Mouse (Mus musculus): ENCODE measurements around the gene Rab31. TPM values are rescaled to one million over a fixed set of nuclear protein-coding genes. Genes with fewer than 3 reads are reported as not detected.

Gene Rab31
- polyA plus RNA-seq, 1 experiment from 2014 or later: 6.9 TPM

GRCm38 (mm10) chr17:65774439-65774838, 1.9 kb upstream of the Rab31 start:
- Histone ChIP-seq H3K9me3 (replicated peaks; ENCODE audit: control insufficient read depth, low read length) (no peaks in the 10 kb centered on the region), H3K4me1 (ENCODE audit: control insufficient read depth, low read depth, low read length) (peaks cover 4% of the 10 kb centered on the region), H3K36me3 (ENCODE audit: control insufficient read depth, insufficient read depth) (no peaks in the 10 kb centered on the region), H3K27ac (ENCODE audit: low read length) (no peak overlapping the region), H3K4me2 (ENCODE audit: low read depth, low read length) (no peak overlapping the region), H3K4me3 (ENCODE audit: low read depth, low read length) (no peak overlapping the region), H3K27me3 (ENCODE audit: control insufficient read depth, insufficient read depth, low read depth, low read length) (peaks cover 29% of the 10 kb centered on the region), H3K9ac (ENCODE audit: low read depth, low read length) (no peak overlapping the region)
- 36% methylated on average over 7 of the region's 7 CpGs for WGBS (ENCODE audit: insufficient replicate concordance)
- no peak for ATAC-seq (ENCODE audit: low read depth)

DNA sequence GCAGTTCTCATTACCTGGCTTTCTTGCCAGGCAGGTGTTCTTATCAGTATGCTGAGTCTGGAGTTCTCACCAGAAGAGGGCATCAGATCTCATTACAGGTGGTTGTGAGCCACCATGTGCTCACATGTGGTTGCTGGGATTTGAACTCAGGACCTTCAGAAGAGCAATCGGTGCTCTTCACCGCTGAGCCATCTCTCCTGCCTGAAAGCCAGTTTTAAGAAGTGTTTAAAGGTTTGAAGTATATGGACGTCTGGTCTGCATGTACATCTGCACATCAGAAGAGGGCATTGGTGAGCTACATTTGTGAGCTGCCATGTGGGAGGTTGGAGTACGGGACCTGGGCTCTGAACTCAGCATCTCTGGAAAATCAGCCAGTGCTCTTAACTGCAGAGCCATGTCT, 1.1 kb upstream of the Rab31 start:
- WGBS (ENCODE audit: insufficient replicate concordance): 58% methylated on average over 4 of the region's 4 CpGs
- Histone ChIP-seq H3K4me3 (ENCODE audit: low read depth, low read length) (no peak overlapping the region), H3K4me1 (ENCODE audit: control insufficient read depth, low read depth, low read length) (peaks cover 4% of the 10 kb centered on the region), H3K9me3 (replicated peaks; ENCODE audit: control insufficient read depth, low read length) (no peaks in the 10 kb centered on the region), H3K4me2 (ENCODE audit: low read depth, low read length) (no peak overlapping the region), H3K27ac (ENCODE audit: low read length) (no peak overlapping the region), H3K9ac (ENCODE audit: low read depth, low read length) (no peak overlapping the region), H3K27me3 (ENCODE audit: control insufficient read depth, insufficient read depth, low read depth, low read length) (peaks cover 29% of the 10 kb centered on the region), H3K36me3 (ENCODE audit: control insufficient read depth, insufficient read depth) (no peaks in the 10 kb centered on the region)
- no peak for ATAC-seq (ENCODE audit: low read depth)

GRCm38 (mm10) chr17:65770982-65771915, 1.3 kb downstream of the Rab31 start:
- 20% methylated on average over 17 of the region's 17 CpGs for WGBS (ENCODE audit: insufficient replicate concordance)
- peak overlapping the region; percentile 75 for H3K4me2 ChIP-seq (ENCODE audit: low read depth, low read length)

DNA sequence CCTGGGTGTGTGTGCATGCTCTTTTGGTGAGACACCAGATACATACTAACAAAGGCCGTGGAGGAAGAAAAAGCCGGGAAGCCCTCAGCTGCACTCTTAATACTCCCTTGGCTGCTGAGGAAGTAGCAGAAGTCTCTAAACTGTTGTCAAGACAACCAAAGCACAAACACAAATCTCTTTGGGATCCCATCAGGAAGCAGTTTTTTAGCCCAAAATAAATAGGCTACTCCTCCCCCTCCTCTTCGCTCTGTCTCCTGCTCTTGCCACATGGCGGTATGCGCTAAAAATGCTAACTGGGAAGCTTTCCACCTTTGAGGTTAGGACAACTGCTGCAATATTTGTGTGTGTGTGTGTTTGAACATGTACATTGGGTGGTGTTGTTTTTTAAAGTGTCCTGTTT, 4.1 kb downstream of the Rab31 start:
- no peaks in the 10 kb centered on the region for H3K9me3 ChIP-seq (replicated peaks; ENCODE audit: control insufficient read depth, low read length)
- H3K4me2 ChIP-seq (ENCODE audit: low read depth, low read length): no peak overlapping the region
- H3K4me1 ChIP-seq (ENCODE audit: control insufficient read depth, low read depth, low read length): peaks cover 4% of the 10 kb centered on the region
- no peak overlapping the region for H3K4me3 ChIP-seq (ENCODE audit: low read depth, low read length)
- H3K9ac ChIP-seq (ENCODE audit: low read depth, low read length): no peak overlapping the region
- H3K27ac ChIP-seq (ENCODE audit: low read length): no peak overlapping the region
- no peak for ATAC-seq (ENCODE audit: low read depth)
- H3K27me3 ChIP-seq (ENCODE audit: control insufficient read depth, insufficient read depth, low read depth, low read length): peaks cover 29% of the 10 kb centered on the region
- H3K36me3 ChIP-seq (ENCODE audit: control insufficient read depth, insufficient read depth): no peaks in the 10 kb centered on the region
- 65% methylated on average over 5 of the region's 5 CpGs for WGBS (ENCODE audit: insufficient replicate concordance)

More at GRCm38 (mm10) chr17:65770982-65771915, 1.3 kb downstream of the Rab31 start:
- no peak overlapping the region; the same call in 1 of the 2 replicates for H3K9ac ChIP-seq (ENCODE audit: low read depth, low read length)
- no peak overlapping the region for H3K27ac ChIP-seq (ENCODE audit: low read length)
- H3K36me3 ChIP-seq (ENCODE audit: control insufficient read depth, insufficient read depth): no peaks in the 10 kb centered on the region
- no peaks in the 10 kb centered on the region for H3K9me3 ChIP-seq (replicated peaks; ENCODE audit: control insufficient read depth, low read length)
- peak overlapping the region; percentile 64 for H3K4me3 ChIP-seq (ENCODE audit: low read depth, low read length)
- no peak for ATAC-seq (ENCODE audit: low read depth)
- H3K27me3 ChIP-seq (ENCODE audit: control insufficient read depth, insufficient read depth, low read depth, low read length): peaks cover 29% of the 10 kb centered on the region
- H3K4me1 ChIP-seq (ENCODE audit: control insufficient read depth, low read depth, low read length): peaks cover 4% of the 10 kb centered on the region

DNA sequence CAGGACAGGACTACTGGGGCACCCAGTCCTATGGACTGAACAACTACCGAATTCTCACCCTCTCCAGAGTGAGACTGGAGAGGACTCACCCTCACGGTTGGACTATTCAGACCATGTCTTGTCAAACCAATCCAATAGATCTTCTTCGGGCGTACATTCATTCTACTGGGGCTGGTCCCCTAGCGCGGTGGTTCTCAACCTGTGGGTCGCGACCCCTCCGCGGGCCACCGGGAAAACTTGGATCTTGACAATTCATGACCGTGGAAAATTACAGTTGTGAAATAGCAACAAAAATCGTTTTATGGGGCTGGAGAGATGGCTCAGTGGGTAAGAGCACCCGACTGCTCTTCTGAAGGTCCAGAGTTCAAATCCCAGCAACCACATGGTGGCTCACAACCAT, 9.3 kb downstream of the Rab31 start:
- no peak overlapping the region for H3K9ac ChIP-seq (ENCODE audit: low read depth, low read length)
- no peak overlapping the region for H3K27ac ChIP-seq (ENCODE audit: low read length)
- no peak for ATAC-seq (ENCODE audit: low read depth)
- H3K9me3 ChIP-seq (replicated peaks; ENCODE audit: control insufficient read depth, low read length): no peaks in the 10 kb centered on the region
- H3K36me3 ChIP-seq (ENCODE audit: control insufficient read depth, insufficient read depth): no peaks in the 10 kb centered on the region
- H3K27me3 ChIP-seq (ENCODE audit: control insufficient read depth, insufficient read depth, low read depth, low read length): no peaks in the 10 kb centered on the region
- no peak overlapping the region for H3K4me3 ChIP-seq (ENCODE audit: low read depth, low read length)
- no peak overlapping the region for H3K4me2 ChIP-seq (ENCODE audit: low read depth, low read length)
- WGBS (ENCODE audit: insufficient replicate concordance): 84% methylated on average over 14 of the region's 14 CpGs
- no peaks in the 10 kb centered on the region; the same call in 1 of the 2 replicates for H3K4me1 ChIP-seq (ENCODE audit: control insufficient read depth, low read depth, low read length)

GRCm38 (mm10) chr17:65757150-65757549, 15.4 kb downstream of the Rab31 start:
- no peaks in the 10 kb centered on the region for H3K4me1 ChIP-seq (ENCODE audit: control insufficient read depth, low read depth, low read length)
- ATAC-seq (ENCODE audit: low read depth): no peak
- H3K27ac ChIP-seq (ENCODE audit: low read length): no peak overlapping the region

GRCm38 (mm10) chr17:65755857-65756256, 16.7 kb downstream of the Rab31 start:
- no peak for ATAC-seq (ENCODE audit: low read depth)
- Histone ChIP-seq H3K27ac (ENCODE audit: low read length) (no peak overlapping the region), H3K9ac (ENCODE audit: low read depth, low read length) (no peak overlapping the region), H3K4me1 (ENCODE audit: control insufficient read depth, low read depth, low read length) (no peaks in the 10 kb centered on the region), H3K4me3 (ENCODE audit: low read depth, low read length) (no peak overlapping the region), H3K9me3 (replicated peaks; ENCODE audit: control insufficient read depth, low read length) (no peaks in the 10 kb centered on the region; the same call in 1 of the 2 replicates), H3K4me2 (ENCODE audit: low read depth, low read length) (no peak overlapping the region), H3K36me3 (ENCODE audit: control insufficient read depth, insufficient read depth) (no peaks in the 10 kb centered on the region), H3K27me3 (ENCODE audit: control insufficient read depth, insufficient read depth, low read depth, low read length) (no peaks in the 10 kb centered on the region)
- WGBS (ENCODE audit: insufficient replicate concordance): 71% methylated on average over 3 of the region's 3 CpGs

More at GRCm38 (mm10) chr17:65757150-65757549, 15.4 kb downstream of the Rab31 start:
- Histone ChIP-seq H3K9ac (ENCODE audit: low read depth, low read length) (no peak overlapping the region), H3K9me3 (replicated peaks; ENCODE audit: control insufficient read depth, low read length) (no peaks in the 10 kb centered on the region; the same call in 1 of the 2 replicates), H3K27me3 (ENCODE audit: control insufficient read depth, insufficient read depth, low read depth, low read length) (no peaks in the 10 kb centered on the region), H3K4me2 (ENCODE audit: low read depth, low read length) (no peak overlapping the region), H3K4me3 (ENCODE audit: low read depth, low read length) (no peak overlapping the region), H3K36me3 (ENCODE audit: control insufficient read depth, insufficient read depth) (no peaks in the 10 kb centered on the region)
- 81% methylated on average over 6 of the region's 6 CpGs for WGBS (ENCODE audit: insufficient replicate concordance)

- Histone ChIP-seq H3K27ac (ENCODE audit: low read length) (no peak overlapping the region), H3K4me1 (ENCODE audit: control insufficient read depth, low read depth, low read length) (no peaks in the 10 kb centered on the region), H3K9me3 (replicated peaks; ENCODE audit: control insufficient read depth, low read length) (no peaks in the 10 kb centered on the region; the same call in 1 of the 2 replicates), H3K4me3 (ENCODE audit: low read depth, low read length) (no peak overlapping the region), H3K27me3 (ENCODE audit: control insufficient read depth, insufficient read depth, low read depth, low read length) (no peaks in the 10 kb centered on the region), H3K9ac (ENCODE audit: low read depth, low read length) (no peak overlapping the region), H3K4me2 (ENCODE audit: low read depth, low read length) (no peak overlapping the region), H3K36me3 (ENCODE audit: control insufficient read depth, insufficient read depth) (no peaks in the 10 kb centered on the region)
- WGBS (ENCODE audit: insufficient replicate concordance): 76% methylated on average over 6 of the region's 6 CpGs
- ATAC-seq (ENCODE audit: low read depth): no peak
Measured at GRCm38 (mm10) chr17:65753130-65753529, 19.4 kb downstream of the Rab31 start.

DNA sequence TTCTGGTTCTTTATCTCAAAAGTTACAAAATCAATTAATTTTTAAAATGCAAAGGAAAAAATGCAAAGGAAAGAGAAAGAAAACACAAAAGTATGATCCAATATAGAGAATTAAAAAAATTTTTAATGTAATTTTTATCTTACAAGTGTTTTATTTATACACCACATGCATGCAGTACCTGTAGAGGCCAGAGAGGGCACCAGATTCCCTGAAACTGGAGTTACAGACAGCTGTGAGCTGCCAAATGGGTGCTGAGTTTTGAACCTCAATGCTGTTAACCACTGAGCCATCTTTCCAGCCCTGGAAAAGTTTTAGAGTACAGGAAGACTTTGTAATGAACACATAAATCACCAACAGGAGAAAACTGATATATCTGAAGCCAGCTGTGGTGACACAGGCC, 22.3 kb downstream of the Rab31 start:
- no peaks in the 10 kb centered on the region for H3K4me1 ChIP-seq (ENCODE audit: control insufficient read depth, low read depth, low read length)
- no peaks in the 10 kb centered on the region for H3K36me3 ChIP-seq (ENCODE audit: control insufficient read depth, insufficient read depth)
- no peak overlapping the region for H3K4me2 ChIP-seq (ENCODE audit: low read depth, low read length)
- H3K9me3 ChIP-seq (replicated peaks; ENCODE audit: control insufficient read depth, low read length): no peaks in the 10 kb centered on the region; the same call in 1 of the 2 replicates
- ATAC-seq (ENCODE audit: low read depth): no peak
- no peak overlapping the region for H3K9ac ChIP-seq (ENCODE audit: low read depth, low read length)
- H3K27ac ChIP-seq (ENCODE audit: low read length): no peak overlapping the region
- H3K27me3 ChIP-seq (ENCODE audit: control insufficient read depth, insufficient read depth, low read depth, low read length): no peaks in the 10 kb centered on the region
- no peak overlapping the region for H3K4me3 ChIP-seq (ENCODE audit: low read depth, low read length)

Measured in liver, embryonic 16.5 days (tissue).